Mouse (Mus musculus): ENCODE measurements around the gene Bex1. TPM values are rescaled to one million over a fixed set of nuclear protein-coding genes. Genes with fewer than 3 reads are reported as not detected.

Bex1 gene
- polyA plus RNA-seq, 1 experiment, result 1.9 TPM

GRCm38 (mm10) chrX:136243181-136243580, 27.9 kb upstream of the Bex1 start:
- Histone ChIP-seq H3K27ac (ENCODE audit: insufficient read depth, low read depth, low read length) (no peak overlapping the region), H3K36me3 (ENCODE audit: control insufficient read depth, insufficient read depth, low read length) (no peaks in the 10 kb centered on the region), H3K4me1 (ENCODE audit: control insufficient read depth, insufficient read depth, insufficient read length, low read length) (no peaks in the 10 kb centered on the region), H3K4me3 (ENCODE audit: low read depth, low read length) (no peak overlapping the region), H3K27me3 (ENCODE audit: control insufficient read depth, insufficient read depth, low read length) (no peaks in the 10 kb centered on the region)
- TF ChIP-seq POLR2A (IDR thresholded peaks at IDR 0.05; ENCODE audit: low read depth, low read length) (no peak), CTCF (IDR thresholded peaks at IDR 0.05; ENCODE audit: extremely low read depth, insufficient read length, insufficient replicate concordance, low read depth, low read length) (no peak)
- WGBS, result 90% methylated on average over 2 of the region's 2 CpGs

DNA sequence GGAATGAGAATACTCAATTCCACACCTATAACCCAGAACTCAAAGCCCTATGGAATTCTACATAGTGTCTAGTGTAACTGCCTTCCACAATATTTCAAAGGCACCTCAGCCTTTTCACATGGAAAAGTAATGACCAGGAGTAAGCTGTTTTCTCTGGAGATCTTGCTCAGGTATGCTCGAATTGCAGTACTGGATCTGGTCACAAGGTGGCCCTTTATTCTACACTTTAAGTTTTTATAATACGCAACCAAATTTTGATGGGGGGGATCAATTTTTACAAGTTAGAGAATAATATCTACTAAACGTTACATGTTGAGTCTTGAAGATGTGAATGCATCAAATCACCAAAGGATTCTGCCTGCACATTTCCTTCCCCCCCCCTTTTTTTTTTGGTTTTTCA, 22.8 kb upstream of the Bex1 start:
- TF ChIP-seq CTCF (IDR thresholded peaks at IDR 0.05; ENCODE audit: extremely low read depth, insufficient read length, insufficient replicate concordance, low read depth, low read length) (no peak), POLR2A (IDR thresholded peaks at IDR 0.05; ENCODE audit: low read depth, low read length) (no peak)
- Histone ChIP-seq H3K27ac (ENCODE audit: insufficient read depth, low read depth, low read length) (no peak overlapping the region), H3K4me3 (ENCODE audit: low read depth, low read length) (no peak overlapping the region), H3K4me1 (ENCODE audit: control insufficient read depth, insufficient read depth, insufficient read length, low read length) (no peaks in the 10 kb centered on the region), H3K27me3 (ENCODE audit: control insufficient read depth, insufficient read depth, low read length) (no peaks in the 10 kb centered on the region), H3K36me3 (ENCODE audit: control insufficient read depth, insufficient read depth, low read length) (no peaks in the 10 kb centered on the region)
- WGBS, result 34% methylated on average over 3 of the region's 3 CpGs

GRCm38 (mm10) chrX:136227768-136228167, 12.5 kb upstream of the Bex1 start:
- TF ChIP-seq CTCF (IDR thresholded peaks at IDR 0.05; ENCODE audit: extremely low read depth, insufficient read length, insufficient replicate concordance, low read depth, low read length), result no peak
- no peak for TF ChIP-seq POLR2A (IDR thresholded peaks at IDR 0.05; ENCODE audit: low read depth, low read length)
- WGBS, result 30% methylated on average over 5 of the region's 5 CpGs
- H3K27ac ChIP-seq (ENCODE audit: insufficient read depth, low read depth, low read length), result no peak overlapping the region
- H3K4me3 ChIP-seq (ENCODE audit: low read depth, low read length), result no peak overlapping the region
- no peaks in the 10 kb centered on the region for H3K27me3 ChIP-seq (ENCODE audit: control insufficient read depth, insufficient read depth, low read length)
- H3K36me3 ChIP-seq (ENCODE audit: control insufficient read depth, insufficient read depth, low read length), result no peaks in the 10 kb centered on the region
- H3K4me1 ChIP-seq (ENCODE audit: control insufficient read depth, insufficient read depth, insufficient read length, low read length), result no peaks in the 10 kb centered on the region

GRCm38 (mm10) chrX:136223714-136224113, 8.4 kb upstream of the Bex1 start:
- Histone ChIP-seq H3K4me1 (ENCODE audit: control insufficient read depth, insufficient read depth, insufficient read length, low read length) (no peaks in the 10 kb centered on the region), H3K4me3 (ENCODE audit: low read depth, low read length) (no peak overlapping the region), H3K27ac (ENCODE audit: insufficient read depth, low read depth, low read length) (no peak overlapping the region), H3K36me3 (ENCODE audit: control insufficient read depth, insufficient read depth, low read length) (no peaks in the 10 kb centered on the region), H3K27me3 (ENCODE audit: control insufficient read depth, insufficient read depth, low read length) (no peaks in the 10 kb centered on the region)
- WGBS, result 65% methylated on average over 6 of the region's 6 CpGs
- TF ChIP-seq POLR2A (IDR thresholded peaks at IDR 0.05; ENCODE audit: low read depth, low read length) (no peak), CTCF (IDR thresholded peaks at IDR 0.05; ENCODE audit: extremely low read depth, insufficient read length, insufficient replicate concordance, low read depth, low read length) (no peak)

- Histone ChIP-seq H3K27me3 (ENCODE audit: control insufficient read depth, insufficient read depth, low read length) (no peaks in the 10 kb centered on the region), H3K4me3 (ENCODE audit: low read depth, low read length) (no peak overlapping the region), H3K36me3 (ENCODE audit: control insufficient read depth, insufficient read depth, low read length) (no peaks in the 10 kb centered on the region), H3K4me1 (ENCODE audit: control insufficient read depth, insufficient read depth, insufficient read length, low read length) (no peaks in the 10 kb centered on the region), H3K27ac (ENCODE audit: insufficient read depth, low read depth, low read length) (no peak overlapping the region)
- TF ChIP-seq POLR2A (IDR thresholded peaks at IDR 0.05; ENCODE audit: low read depth, low read length), result no peak
- TF ChIP-seq CTCF (IDR thresholded peaks at IDR 0.05; ENCODE audit: extremely low read depth, insufficient read length, insufficient replicate concordance, low read depth, low read length), result no peak
- WGBS, result 50% methylated on average over 1 of the region's 1 CpGs
Measured at GRCm38 (mm10) chrX:136216303-136216702, 990 bp upstream of the Bex1 start.

GRCm38 (mm10) chrX:136213396-136213795, 1.9 kb downstream of the Bex1 start:
- no peaks in the 10 kb centered on the region for H3K36me3 ChIP-seq (ENCODE audit: control insufficient read depth, insufficient read depth, low read length)
- WGBS, result 77% methylated on average over 2 of the region's 2 CpGs
- no peak overlapping the region for H3K4me3 ChIP-seq (ENCODE audit: low read depth, low read length)
- no peak overlapping the region for H3K27ac ChIP-seq (ENCODE audit: insufficient read depth, low read depth, low read length)
- H3K4me1 ChIP-seq (ENCODE audit: control insufficient read depth, insufficient read depth, insufficient read length, low read length), result no peaks in the 10 kb centered on the region
- no peaks in the 10 kb centered on the region for H3K27me3 ChIP-seq (ENCODE audit: control insufficient read depth, insufficient read depth, low read length)
- TF ChIP-seq CTCF (IDR thresholded peaks at IDR 0.05; ENCODE audit: extremely low read depth, insufficient read length, insufficient replicate concordance, low read depth, low read length) (no peak), POLR2A (IDR thresholded peaks at IDR 0.05; ENCODE audit: low read depth, low read length) (no peak)

DNA sequence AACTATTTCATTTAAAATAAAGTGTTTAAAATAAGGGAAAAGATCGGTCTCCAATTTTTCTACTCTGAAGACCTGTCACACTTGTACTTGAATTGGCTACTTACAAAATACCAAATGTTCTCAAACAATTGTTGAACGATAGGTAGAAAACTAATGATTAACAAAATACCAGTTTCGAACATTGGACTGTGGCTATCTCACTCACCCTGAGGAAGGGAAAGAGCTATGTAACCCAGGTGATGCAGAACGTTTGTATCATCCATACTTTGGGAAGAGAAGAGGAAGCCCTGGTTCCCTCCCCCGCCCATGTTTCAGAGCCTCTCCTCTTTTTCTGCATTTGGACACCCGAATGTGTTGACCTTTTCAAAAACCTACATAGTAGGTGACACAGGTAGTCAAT, 10.9 kb downstream of the Bex1 start:
- Histone ChIP-seq H3K36me3 (ENCODE audit: control insufficient read depth, insufficient read depth, low read length) (no peaks in the 10 kb centered on the region), H3K4me1 (ENCODE audit: control insufficient read depth, insufficient read depth, insufficient read length, low read length) (no peaks in the 10 kb centered on the region), H3K4me3 (ENCODE audit: low read depth, low read length) (no peak overlapping the region), H3K27me3 (ENCODE audit: control insufficient read depth, insufficient read depth, low read length) (no peaks in the 10 kb centered on the region), H3K27ac (ENCODE audit: insufficient read depth, low read depth, low read length) (no peak overlapping the region)
- TF ChIP-seq POLR2A (IDR thresholded peaks at IDR 0.05; ENCODE audit: low read depth, low read length) (no peak), CTCF (IDR thresholded peaks at IDR 0.05; ENCODE audit: extremely low read depth, insufficient read length, insufficient replicate concordance, low read depth, low read length) (no peak)
- 46% methylated on average over 6 of the region's 6 CpGs for WGBS

DNA sequence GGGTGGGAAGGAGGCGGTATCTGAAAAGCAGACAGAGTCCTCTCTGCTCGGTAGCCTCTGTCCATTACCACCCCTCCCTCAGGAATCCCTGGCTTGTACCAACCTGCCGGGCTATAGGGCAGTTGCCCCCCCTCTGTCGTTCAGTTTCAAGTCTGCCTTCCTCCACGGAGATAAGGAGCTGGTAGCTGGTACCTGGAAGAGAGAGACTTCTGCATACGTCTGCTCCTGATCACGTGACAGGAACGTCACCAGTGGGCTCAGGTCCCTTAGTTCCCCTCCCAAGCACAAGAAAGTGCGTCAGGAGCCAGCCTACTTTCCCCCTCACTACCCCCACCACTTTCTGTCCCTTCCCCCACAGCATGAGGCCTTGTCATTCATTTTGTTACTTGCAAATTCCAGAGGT, 11.6 kb downstream of the Bex1 start, which contains the start of gene Tceal5:
Tceal5 (minus strand) TSS at position 213 of the 403 bp plus-strand sequence.
- Histone ChIP-seq H3K27ac (ENCODE audit: insufficient read depth, low read depth, low read length) (no peak within 1 kb of the TSS), H3K4me1 (ENCODE audit: control insufficient read depth, insufficient read depth, insufficient read length, low read length) (no peaks in the 10 kb centered on the region), H3K27me3 (ENCODE audit: control insufficient read depth, insufficient read depth, low read length) (no peaks in the 10 kb centered on the region), H3K36me3 (ENCODE audit: control insufficient read depth, insufficient read depth, low read length) (no peaks in the 10 kb centered on the region), H3K4me3 (ENCODE audit: low read depth, low read length) (peak within 1 kb of the TSS; percentile 45)
- 9% methylated on average over 9 of the region's 9 CpGs for WGBS
- TF ChIP-seq POLR2A (IDR thresholded peaks at IDR 0.05; ENCODE audit: low read depth, low read length) (no peak), CTCF (IDR thresholded peaks at IDR 0.05; ENCODE audit: extremely low read depth, insufficient read length, insufficient replicate concordance, low read depth, low read length) (no peak)
